Mouse (Mus musculus): ENCODE measurements around the gene Isg15.
A peak's percentile ranks its signal among the peaks of the same experiment; 100 is the strongest.

The Isg15 gene

DNA sequence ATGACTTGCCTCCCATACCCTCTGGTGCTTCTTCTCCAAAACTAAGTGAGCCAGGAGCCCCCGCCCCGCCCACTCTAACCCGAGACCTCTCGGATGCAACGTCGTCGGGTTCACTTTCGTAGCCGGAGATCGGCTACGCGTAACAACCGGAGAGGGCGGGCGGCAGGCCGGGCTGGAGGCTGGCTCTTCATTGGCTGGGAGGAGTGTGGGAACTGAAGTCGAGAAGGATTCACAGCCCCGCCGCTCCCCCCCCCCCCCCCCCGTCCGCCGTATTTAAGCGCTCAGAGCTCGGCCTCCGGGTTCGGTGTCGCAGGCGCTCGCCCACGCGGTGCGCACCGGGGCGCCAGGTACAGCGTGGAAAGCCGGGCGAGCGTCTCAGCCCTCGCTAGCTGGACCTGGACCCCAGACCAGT, 2.4 kb upstream of the Isg15 start, which contains the start of gene AW011738:
Gene AW011738, plus strand, starts transcription at position 304 of the 412 bp plus-strand sequence.
- peak in 1 of 2 experiments; percentile 43 for DNase-seq (ENCODE audit: low spot score in 2 of 2)

GRCm38 (mm10) chr4:156202462-156202893, 1.9 kb upstream of the Isg15 start:
- DNase-seq (ENCODE audit: low spot score in 2 of 2), result no peak

DNA sequence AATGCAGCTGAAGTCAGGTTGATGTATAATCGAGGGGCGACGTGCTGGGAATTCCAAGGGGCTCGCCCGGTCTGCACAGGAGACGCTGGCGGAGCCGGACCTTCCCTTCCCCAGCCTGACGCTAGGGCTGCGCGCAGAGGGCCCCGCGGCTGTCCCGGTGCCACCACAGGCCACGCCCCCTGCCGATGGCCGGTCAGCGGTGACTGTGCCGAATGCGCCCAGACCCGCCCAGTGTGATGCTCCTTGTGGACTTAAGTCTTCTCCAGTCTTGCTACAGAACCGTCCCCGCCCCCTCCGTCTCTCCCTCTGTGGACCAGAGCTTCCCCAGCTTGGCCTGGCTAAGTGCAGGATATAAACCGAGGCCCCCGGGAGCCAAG, 2.8 kb downstream of the Isg15 start:
- peak; percentile 61 to 68 for DNase-seq (ENCODE audit: low spot score in 2 of 2)

- DNase-seq (ENCODE audit: low spot score in 2 of 2), result peak in 1 of 2 experiments; percentile 24
These were observed 3.3 kb downstream of the Isg15 start, which contains the start of gene Agrn for GRCm38 (mm10) chr4:156197131-156197828. Gene Agrn (minus strand): TSS chr4:156197488.

GRCm38 (mm10) chr4:156195927-156196870, 4.4 kb downstream of the Isg15 start:
- no peak for DNase-seq (ENCODE audit: low spot score in 2 of 2)

GRCm38 (mm10) chr4:156194346-156194745, 6.3 kb downstream of the Isg15 start:
- no peak for DNase-seq (ENCODE audit: low spot score in 2 of 2)

GRCm38 (mm10) chr4:156193906-156194305, 6.7 kb downstream of the Isg15 start:
- no peak for DNase-seq (ENCODE audit: low spot score in 2 of 2)

DNA sequence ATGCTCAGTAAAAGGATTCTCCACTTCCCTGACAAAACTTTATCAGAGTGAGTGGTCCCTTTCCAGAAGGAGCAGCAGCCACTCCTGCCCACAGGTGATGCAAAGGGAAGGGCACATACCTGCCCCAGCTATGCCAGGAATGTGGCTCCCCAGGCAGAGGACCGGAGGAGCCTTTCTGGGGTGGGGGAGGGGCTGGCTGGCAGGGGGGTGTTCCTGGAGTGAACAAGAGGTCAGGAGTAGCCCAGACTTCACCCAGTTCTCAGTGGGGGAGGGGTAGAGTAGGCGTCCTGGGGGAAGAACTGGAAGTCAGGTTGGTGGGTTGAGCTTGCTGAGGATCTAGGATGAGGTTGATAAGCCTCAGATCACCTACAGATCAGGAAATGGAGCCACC, 7.4 kb downstream of the Isg15 start:
- DNase-seq (ENCODE audit: low spot score in 2 of 2), result no peak

DNA sequence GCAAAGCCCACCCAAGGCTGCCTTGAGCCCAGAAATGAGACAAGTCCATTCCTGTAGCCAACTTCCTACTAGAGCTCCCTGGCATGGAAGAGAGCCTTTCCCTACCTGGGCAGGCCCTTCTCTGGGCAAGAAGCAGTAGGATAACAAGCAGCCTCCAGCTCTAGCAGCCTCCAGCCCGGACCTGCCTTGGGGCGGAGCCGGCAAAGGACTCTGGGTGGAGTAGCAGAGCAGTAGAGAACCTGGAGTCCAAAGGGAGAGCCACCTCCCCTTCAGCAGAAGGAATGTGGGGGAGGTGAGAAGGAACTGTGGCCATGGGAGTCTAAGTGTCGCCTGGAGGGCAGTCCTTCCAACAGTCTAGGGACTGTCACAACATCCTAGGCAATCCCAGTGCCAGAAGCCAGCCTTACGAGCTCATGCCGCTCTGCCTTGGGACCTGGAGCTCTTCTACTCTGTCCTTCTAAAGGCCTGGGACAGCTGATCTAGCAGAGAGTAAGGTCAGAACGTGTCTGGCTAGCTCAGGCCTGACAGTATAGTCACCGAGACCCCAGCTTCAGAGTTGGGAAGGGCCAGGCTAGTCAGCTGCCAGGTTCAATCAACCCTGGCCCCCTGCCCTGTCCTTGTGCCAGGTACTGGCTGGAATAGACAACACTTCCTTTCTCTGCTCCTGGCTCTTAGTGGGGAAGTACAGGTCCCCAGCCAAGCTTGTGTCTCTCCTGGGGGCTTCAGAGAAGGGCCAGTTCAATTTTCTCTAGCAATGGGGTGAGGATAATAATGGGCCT, 8.0 kb downstream of the Isg15 start:
- DNase-seq (ENCODE audit: low spot score in 2 of 2), result no peak

DNA sequence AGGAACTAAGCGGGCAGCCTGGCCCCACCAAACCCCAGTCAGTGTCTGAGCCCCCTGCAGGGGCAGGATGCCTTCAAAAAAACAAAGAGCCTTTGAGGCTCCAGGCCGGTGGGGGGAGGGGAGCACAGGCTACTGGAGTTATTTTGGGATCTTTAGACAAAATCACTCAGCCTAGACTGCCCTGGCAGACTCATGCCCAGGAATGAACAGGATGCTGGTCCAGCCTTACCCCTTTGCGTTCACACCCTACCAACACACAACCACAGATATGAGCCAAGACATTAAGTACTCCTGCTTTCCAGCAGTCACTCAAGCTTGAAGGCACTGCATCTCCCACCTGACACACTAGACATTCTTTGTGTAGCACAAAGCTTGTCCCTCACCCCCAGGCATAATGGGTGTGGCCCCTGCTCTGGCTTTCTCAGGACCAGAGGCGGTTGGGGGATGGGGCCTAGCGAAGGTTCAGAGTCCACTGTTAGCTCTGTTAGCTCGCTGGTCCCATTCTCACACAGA, 11.8 kb downstream of the Isg15 start:
- no peak for DNase-seq (ENCODE audit: low spot score in 2 of 2)

DNA sequence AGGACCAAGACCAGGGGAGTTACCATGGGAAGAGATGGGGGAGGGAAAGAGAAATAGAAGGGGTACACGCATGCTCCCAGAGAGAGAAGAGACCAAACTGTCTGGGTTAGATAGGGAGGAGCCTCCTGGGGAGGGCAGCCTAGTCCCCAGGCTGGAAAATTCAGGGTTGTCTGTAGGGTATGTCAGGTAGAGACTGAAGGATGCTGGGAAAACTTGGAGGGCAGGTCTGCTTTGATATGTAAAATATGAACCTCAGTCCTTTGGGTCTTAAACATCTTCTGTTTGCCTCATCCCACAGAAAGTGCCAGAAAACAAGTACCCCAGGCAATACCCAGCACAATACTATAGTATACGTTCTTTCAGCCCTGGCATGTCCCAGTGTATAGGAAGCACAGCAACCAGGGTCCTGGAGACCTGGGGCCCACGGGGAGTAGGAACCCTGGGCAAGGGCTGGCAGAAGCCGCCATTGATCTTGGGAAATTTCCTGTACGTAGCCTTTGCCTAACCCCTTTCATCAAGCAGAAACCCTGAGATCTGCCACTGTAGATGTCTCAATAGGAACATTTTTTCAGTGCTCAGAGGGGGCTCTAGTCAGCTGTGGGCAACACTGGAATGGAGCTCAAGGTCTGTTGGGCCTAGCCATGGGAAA, 12.3 kb downstream of the Isg15 start:
- DNase-seq (ENCODE audit: low spot score in 2 of 2), result no peak

- DNase-seq (ENCODE audit: low spot score in 2 of 2), result peak; percentile 45 to 59
These were observed 14.4 kb downstream of the Isg15 start for GRCm38 (mm10) chr4:156185950-156186850.

GRCm38 (mm10) chr4:156185456-156185949, 15.1 kb downstream of the Isg15 start:
- DNase-seq (ENCODE audit: low spot score in 2 of 2), result no peak

- no peak for DNase-seq (ENCODE audit: low spot score in 2 of 2)
These were observed 16.2 kb downstream of the Isg15 start for GRCm38 (mm10) chr4:156184291-156184954.

DNA sequence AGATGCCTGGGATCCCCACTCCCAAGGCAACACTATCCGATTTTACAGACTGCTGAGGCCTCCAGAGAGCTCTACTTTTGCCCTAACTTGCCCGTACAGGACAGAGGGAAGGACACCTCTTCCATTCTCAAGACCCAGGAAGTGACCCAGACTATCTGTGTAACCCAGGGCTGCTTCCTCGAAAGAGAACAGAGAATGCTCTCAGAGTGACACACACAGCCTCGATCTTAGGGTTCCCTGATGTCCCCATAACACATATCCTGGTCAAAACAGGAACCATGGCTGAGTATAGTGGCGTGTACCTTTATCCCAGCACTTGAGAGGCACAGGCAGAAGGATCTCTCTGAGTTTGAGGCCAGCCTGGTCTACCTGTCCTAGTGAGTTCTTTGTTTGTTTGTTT, 16.9 kb downstream of the Isg15 start:
- DNase-seq (ENCODE audit: low spot score in 2 of 2), result no peak

DNA sequence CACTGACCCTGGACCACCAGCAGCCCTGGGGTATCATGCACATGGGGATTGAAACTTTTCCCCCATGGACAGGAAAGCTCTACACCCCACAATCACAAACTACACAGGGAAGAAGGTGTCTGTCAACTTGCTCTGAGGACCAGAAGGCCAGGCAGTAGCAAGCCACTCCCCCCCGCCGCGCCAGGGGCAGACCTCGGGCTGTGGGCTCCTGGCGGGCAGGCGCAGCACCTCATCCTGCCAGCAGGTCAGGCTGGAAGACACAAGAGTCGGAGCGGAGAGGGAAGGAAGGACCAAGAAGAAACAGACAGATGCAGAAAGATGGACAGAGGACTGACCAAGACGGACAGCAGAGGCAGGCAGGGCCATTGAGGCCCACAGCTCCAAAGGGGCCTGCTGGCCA, 23.0 kb downstream of the Isg15 start:
- no peak for DNase-seq (ENCODE audit: low spot score in 2 of 2)

DNA sequence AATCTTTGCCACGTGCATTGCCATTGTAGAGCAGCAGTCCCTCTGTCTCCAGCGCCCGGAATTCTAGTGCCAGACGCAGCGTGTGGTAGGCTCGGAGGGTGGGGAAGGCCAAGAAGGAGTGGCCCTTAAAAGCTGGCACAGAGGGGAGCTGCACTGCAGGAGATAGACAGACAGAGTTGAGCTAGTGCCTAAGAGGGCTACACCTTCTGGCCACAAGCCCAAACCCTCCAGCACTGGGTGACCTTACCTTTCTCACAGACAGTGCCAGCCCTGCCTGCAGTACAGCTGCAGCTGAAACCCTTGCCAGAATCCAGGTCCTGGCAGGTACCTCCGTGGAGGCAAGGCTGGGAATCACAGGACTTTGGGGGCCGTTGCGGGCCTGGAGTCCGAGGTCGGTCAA, 28.8 kb downstream of the Isg15 start:
- no peak for DNase-seq (ENCODE audit: low spot score in 2 of 2)

- peak in 1 of 2 experiments; percentile 0 for DNase-seq (ENCODE audit: low spot score in 2 of 2)
These were observed 31.5 kb downstream of the Isg15 start for GRCm38 (mm10) chr4:156169129-156169528.

DNA sequence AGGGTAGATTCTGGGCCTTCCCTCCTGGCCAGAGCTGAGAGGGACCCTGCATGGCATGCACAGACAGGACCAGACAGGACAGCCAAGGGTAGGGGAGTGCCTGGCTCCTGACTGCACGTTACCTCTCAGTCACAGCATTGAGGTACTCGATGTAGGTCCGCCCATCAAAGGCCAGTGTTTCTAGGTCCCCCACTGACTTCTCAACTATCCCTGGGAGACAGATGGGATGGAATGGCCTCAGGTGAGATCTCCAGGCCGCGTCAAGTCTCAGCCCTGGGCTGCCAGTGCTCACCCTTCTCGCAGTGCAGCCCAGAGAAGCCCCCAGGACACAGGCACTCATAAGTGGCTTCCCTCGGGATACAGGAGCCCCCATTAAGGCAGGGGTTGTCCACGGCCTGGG, 32.0 kb downstream of the Isg15 start:
- DNase-seq (ENCODE audit: low spot score in 2 of 2), result no peak

All from right cerebral cortex, postnatal 36 days (tissue).